Mouse (Mus musculus) B cell, adult 2 months (primary cell): ENCODE data around the gene Unc13c.

Experiments
- DNase-seq, 2 experiments: peaks; one replicate each; pipeline ENCODE4 v3.0.0; 2022

Gene Unc13c

DNA sequence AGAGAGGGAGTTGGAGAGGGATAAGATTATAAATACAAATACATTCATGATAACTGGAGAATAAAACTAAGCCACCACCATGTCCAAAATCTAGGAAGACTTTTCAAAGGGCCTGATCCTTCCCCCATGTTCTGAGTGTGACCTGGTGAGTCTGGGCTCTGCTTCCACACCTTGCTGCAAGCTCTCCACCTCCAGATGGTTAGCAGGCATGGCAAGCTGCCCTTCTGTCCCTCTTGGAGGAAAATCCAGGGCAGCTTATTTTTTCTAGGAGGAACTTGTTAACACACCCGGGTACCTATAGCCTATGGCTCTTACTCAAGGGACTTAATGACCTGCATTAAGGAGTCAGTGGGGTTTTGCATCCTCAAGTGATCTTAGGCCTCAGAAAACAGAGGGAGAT, 364.8 kb downstream of the Unc13c start:
- DNase-seq, result no peak

DNA sequence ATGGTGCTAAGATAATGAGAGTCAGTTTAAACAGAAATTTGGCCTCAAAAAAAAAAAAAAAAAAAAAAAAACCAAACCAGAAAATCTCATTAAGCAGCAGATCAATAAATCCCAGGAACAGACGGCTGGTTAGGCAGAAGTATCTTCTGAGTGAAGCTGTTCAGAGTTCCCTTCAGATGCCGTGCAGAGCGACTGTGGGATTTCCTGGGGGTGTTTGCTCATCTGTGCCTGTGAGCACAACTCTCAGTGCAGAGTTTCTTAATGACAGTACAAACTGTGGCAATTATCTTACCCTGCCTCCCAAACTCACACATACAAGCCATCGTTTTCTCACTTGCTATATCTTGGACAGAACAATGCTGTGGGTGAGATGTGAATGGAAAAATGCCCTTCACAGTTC, 403.2 kb downstream of the Unc13c start:
- no peak for DNase-seq

DNA sequence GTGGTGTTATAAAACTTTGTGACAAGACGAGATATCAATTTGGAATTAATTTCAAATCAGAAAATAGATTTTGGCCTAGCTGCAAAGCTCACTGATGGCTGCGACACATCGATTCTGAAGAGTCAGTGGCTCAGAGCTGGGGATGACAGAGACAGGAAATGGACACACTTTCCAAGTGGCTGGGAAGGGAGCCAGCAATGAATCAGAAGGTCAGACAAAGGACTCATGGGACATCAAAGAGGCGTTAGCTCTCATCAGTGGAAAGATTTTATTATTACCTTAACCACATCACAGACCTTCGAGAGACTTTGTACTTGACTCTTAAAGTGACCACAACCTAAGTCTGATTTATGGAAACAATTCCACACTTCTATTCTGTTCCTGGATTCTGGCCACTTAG, 408.7 kb downstream of the Unc13c start:
- no peak for DNase-seq

DNA sequence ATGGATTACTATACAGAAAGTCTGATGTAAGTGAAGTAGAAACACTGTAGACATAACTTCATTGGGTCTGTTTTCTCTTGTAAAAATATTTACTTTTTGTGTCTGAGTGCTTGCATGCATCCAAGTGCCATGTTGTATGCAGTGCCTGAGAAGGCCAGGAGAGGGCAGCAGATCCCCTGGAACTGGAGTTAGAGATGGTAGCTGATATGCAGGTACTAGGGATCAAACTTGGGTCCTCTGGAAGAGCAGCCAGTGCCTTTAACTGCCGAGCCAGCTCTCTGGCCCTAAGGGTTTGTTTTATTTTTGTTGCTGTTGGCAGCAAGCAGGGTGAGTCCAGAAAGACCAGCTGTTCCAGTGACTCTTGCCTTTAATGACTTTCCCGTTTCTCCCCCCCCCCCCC, 411.0 kb downstream of the Unc13c start:
- DNase-seq, result peak; percentile 12 to 29

DNA sequence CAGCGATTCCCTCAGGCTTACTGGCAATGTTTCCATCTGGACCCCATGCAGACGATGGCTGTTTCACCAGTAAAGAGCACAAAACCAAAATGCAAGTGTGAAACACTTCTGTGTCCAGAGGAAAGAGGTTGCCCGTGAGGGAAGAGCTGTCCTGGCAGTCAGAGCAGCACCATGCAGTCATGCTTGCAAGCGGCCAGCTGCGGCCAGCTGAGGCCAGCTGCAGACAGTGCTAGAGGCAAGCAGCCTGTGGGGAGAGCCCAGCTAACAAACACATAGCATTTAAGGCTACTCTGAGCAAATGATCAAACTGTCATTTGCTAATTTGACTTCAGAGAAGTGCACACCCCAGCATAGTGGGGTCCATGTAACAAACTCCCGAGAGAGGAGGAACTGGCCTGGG, 413.4 kb downstream of the Unc13c start:
- DNase-seq, result no peak

DNA sequence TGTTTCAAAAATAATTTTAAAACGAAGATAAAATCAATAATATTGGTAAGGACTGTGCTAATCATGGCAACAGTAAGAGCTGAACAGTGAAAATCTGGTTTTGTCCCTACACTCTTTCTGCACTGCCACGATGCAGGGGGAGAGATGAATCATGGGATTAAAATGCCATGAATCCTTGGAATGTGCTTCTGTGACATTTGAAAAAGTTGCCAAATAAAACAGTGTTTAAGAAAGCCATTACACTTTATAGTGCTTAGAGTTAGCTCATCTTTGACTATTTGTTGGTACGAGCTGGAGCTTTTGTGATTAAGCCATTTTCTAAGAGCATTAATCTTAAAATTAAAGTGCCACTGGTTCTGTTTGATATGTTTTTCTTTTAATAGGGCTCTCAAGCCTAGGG, 496.2 kb downstream of the Unc13c start:
- DNase-seq, result no peak

DNA sequence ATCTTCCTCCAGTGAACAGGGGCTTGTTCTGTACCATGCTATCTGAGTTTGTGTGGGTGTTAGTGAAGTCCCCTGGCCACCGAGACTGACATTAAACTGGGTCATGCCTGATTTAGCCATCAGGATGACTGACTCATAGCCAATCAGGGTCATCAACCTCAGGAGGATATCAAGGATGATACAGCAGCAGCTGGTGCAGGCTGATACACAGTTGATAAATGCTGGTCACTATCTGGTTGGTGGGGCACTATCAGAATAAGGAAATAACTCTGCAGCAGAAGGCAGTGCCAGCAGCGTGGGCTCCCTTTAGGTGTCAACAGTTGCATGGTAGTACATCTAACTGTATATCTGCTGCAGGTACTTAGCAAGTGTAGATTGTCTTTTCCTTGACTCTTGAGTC, 506.7 kb downstream of the Unc13c start:
- DNase-seq, result no peak

DNA sequence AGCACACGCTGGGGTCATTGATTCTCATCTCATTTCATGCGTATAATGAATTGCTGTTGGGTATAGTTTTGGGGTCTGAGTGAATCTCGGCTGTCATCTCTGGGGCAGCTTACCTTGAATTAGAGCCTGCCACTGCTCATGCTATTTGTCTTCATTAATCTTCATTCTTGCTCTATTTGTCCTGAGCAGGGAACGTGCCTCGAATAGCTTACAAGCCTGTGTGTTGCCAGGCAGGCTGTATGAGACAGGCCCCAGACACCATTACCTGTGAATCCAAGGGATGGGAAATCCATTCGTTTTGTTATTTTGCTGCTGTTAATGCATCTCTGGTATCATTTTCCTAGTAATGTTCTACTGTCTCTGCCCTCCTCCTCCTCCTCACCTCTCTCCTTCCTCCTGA, 518.8 kb downstream of the Unc13c start:
- no peak for DNase-seq

DNA sequence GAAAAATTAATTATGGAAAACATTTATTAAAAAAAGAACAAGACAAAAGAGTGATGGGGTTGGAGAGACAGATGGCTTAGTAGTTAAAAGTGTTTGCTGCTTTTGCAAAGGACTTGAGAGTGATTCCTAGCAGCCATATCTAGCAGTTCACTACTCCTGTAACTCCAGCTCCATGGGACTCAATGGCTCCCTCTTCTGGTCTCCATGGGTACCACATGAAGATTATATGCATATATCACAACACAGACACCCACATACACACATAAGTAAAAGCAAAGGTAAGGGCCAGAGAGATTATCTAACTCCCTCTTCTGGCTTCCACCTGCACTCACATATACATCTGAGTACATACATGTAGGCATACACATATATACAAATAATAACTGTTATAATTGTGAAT, 519.5 kb downstream of the Unc13c start:
- DNase-seq, result no peak

DNA sequence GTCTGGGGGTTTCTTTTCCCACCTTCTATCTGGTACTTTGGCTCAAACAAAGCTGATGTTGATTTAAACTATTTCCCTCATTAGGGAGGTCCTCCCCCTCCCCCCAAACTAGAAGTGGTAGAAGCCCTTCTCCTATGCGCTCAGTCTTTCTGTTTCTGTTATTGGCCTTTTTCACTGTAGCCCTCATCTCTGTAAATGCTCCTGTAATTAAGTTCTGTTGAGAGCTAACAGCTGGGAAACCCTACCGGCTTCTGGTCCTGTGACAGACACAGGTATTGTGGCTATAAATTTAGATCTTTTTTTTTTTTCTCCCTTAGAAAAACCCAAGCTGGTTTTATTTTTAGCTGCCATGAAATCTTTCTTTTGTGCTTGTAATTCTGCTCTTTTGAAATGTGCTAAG, 536.8 kb downstream of the Unc13c start:
- DNase-seq, result no peak
